Mouse (Mus musculus): ENCODE results near the gene Ccl8. TPM values are rescaled to one million over a fixed set of nuclear protein-coding genes. Genes with fewer than 3 reads are reported as not detected.

Ccl8 gene
- total RNA-seq, 2 experiments from 2014 or later: not detected

- intact Hi-C loops (cut with DNase I): no loop called here
Observed at GRCm38 (mm10) chr11:82159126-82159525, 44.1 kb downstream of the Ccl8 start.

DNA sequence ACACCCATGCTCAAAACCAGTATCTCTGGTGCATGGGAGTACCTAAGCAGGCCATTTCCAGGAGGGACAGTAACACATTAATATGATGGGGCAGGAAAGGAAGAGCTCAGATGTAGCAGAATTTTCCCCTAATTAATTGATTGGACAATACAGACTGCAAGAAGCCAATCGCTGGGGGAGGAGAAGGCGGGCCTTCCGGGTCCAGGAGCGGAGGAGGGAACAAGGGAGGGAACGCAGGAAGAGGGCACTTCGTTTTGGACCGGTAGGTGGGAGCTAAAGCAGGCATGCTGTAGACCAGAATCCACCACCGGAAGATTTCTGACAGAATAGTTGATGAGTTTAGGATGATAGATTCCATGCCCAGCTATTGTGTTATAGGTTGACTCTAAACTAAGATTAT, 48.3 kb downstream of the Ccl8 start:
- DNase-seq (ENCODE audit: extremely low spot score in 1 of 2, low spot score in 2 of 2): no peak
- intact Hi-C loops (cut with DNase I): no loop called here

More at GRCm38 (mm10) chr11:82159126-82159525, 44.1 kb downstream of the Ccl8 start:
- no peak for DNase-seq (ENCODE audit: extremely low spot score in 1 of 2, low spot score in 2 of 2)

Other genes with a start within 250 kb of the Ccl8 start
- gene Asic2, start 146.7 kb upstream of the Ccl8 start, total RNA-seq (2021): 10 to 100 TPM; 82.0 to 86.5 TPM
- gene Ccl2, start 79.6 kb upstream of the Ccl8 start, total RNA-seq (2021): not detected
- gene Gm17268, start 76.6 kb upstream of the Ccl8 start, total RNA-seq (2021): not detected
- not detected for gene Ccl7, start 69.5 kb upstream of the Ccl8 start, total RNA-seq (2021)
- gene Ccl11, start 57.4 kb upstream of the Ccl8 start, total RNA-seq (2021): under 1 TPM; 0.32 to 0.87 TPM
- gene Ccl12, start 13.3 kb upstream of the Ccl8 start, total RNA-seq (2021): not detected
- not detected for gene Ccl1, start 190.5 kb downstream of the Ccl8 start, total RNA-seq (2021)